Mouse (Mus musculus) cerebellum, adult 2 months (tissue): ENCODE data around the gene Sac3d1.

Source experiments
- CTCF ChIP-seq: fragments of 200-500 bp; IDR thresholded peaks from 2 replicates; pipeline ENCODE4 v1.5.1; 2011; ENCODE audit warnings: low read depth, mild to moderate bottlenecking, control low read depth, low read length, moderate library complexity, borderline replicate concordance; ENCODE audit not compliant: insufficient read depth
- POLR2A ChIP-seq: fragments of 200-500 bp; IDR thresholded peaks from 2 replicates; pipeline ENCODE4 v1.6.1; 2011; ENCODE audit warnings: low read length, control low read depth, borderline replicate concordance; ENCODE audit not compliant: insufficient read depth

GRCm38 (mm10) chr19:6126289-6126688 is 7.8 kb upstream of the Sac3d1 start:
- TF ChIP-seq POLR2A (no peak), CTCF (peak; percentile 54; the same call in 1 of the 2 replicates)
